Mouse (Mus musculus) E14TG2a.4 (cell line): Measurements from ENCODE around the gene Stxbp1.
A peak's percentile ranks its signal among the peaks of the same experiment; 100 is the strongest.

Experiments used
- CTCF ChIP-seq: conservative IDR thresholded peaks from 2 replicates; pipeline ENCODE4 v1.5.1; 2014; ENCODE audit warnings: low read length
- NANOG ChIP-seq: IDR thresholded peaks from 2 replicates; pipeline ENCODE4 v1.6.1; 2014; ENCODE audit warnings: borderline replicate concordance, low read length, mixed read lengths
- POU5F1 ChIP-seq: IDR thresholded peaks from 2 replicates; pipeline ENCODE4 v1.6.1; 2014; ENCODE audit warnings: low read length, borderline replicate concordance

DNA sequence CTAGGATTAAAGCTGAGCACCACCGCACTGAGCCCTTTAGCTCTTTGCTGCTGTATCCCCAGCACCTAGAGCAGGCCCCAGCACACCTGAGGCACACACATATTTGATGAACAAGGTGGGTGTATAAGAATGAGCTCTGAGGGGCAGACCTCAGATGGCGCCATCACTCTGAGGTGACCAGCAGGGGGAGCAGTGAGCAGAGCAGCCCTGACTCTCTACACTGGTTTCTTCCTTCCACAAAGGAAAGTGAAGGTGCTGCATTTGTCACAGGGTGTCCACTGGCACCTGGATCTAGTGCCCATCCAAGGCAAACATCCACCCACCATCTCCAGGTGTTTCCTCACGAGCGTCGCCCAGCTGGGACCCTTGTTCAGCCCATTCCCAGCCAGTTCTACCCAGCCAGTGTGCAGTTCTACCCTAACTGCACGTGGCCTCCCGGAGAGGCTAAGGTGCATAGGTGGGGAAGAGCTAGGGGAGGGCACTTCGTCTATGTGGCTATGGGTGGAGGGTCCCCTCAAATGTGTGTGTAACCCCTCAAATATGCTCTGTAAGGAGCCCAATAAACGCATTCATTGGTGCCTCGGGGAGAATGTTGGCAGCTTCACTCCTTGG, 12.1 kb upstream of the Stxbp1 start:
- TF ChIP-seq CTCF (peak; percentile 81), POU5F1 (no peak), NANOG (no peak)
